Mouse (Mus musculus) ES-Bruce4 (cell line): Measurements from ENCODE around the gene Dcst2.

Experiments
- CTCF ChIP-seq: IDR thresholded peaks from one replicate; pipeline ENCODE4 v1.8.1; 2011; ENCODE audit warnings: low read depth, low read length
- EP300 ChIP-seq: IDR thresholded peaks from 2 replicates; pipeline ENCODE4 v1.6.1; 2011; ENCODE audit warnings: low read depth, low read length; ENCODE audit not compliant: insufficient read depth
- POLR2A ChIP-seq: IDR thresholded peaks from one replicate; pipeline ENCODE4 v1.8.1; 2011; ENCODE audit warnings: low read length; ENCODE audit not compliant: insufficient read depth

DNA sequence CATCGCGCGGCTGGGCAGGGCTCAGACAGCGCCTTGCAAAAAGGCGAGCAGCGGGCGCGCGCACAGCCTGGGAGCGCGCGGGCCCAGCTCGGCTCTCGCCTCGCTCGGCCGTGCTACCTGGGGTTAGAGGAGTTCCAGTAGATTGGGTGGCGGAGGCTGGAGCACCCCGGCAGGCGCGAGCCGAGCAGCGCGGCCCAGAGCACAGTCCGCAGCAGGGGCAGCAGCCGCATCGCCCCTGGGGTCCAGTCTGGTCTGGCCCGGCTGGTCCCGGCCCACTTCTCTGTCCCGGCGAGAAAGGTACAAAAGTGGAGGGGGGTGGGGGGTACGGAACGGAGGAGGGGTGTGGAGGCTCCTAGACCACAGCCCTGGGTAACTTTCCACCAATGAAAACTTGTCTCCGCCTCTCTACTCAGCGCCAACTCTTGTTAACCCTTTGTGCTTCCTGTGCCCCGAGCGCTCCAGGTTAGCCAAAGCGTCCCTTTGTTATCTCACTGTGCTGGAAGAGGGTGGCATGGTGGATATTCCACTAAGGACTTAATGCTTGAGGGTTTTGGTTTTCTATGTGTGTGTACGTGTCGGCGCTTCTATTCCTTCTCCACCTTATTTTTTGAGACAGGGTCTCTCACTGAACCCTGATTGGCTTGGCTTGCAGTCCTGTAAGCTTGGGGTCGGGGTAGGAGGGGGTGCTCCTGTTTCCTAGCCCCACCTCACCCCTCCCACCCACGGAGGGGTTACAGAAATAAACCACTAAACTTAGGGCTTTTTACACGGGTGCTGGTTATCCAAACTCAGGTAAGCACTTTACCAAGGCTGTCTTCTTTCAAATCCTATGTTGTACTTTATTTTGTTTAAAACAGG is 23.8 kb upstream of the Dcst2 start, which contains the start of gene Efna4:
- TF ChIP-seq POLR2A = no peak
- no peak for TF ChIP-seq CTCF
- TF ChIP-seq EP300 = no peak
